Mouse (Mus musculus) forebrain, embryonic 16.5 days (tissue): ENCODE measurements at regions not wholly inside any gene's neighbourhood (a gene's known extent, or its start where the extent isn't known, plus 50 kb on each side); places are given as distances from the start of the nearest gene placed in this dataset.
A peak's percentile ranks its signal among the peaks of the same experiment; 100 is the strongest.
"Not testable (repeated sequence)": the region's sequence is repeated elsewhere in the genome, so short reads cannot be mapped to it uniquely, and the experiment has no call there.

Experiments used
- ATAC-seq: fragments of 200-750 bp; cut with Nextera tagmentation; 2 replicates; pipeline ENCODE4 v1.8.0; 2017; ENCODE audit warnings: mild to moderate bottlenecking, moderate library complexity
- H3K27ac ChIP-seq: fragments of 300-500 bp; sonication (generic); 2 replicates; pipeline ENCODE4 v1.5.1; 2014; ENCODE audit warnings: low read length, control low read depth
- H3K27me3 ChIP-seq: fragments of 300-500 bp; sonication (generic); replicated peaks from 2 replicates; pipeline ENCODE4 v1.6.1; 2014; ENCODE audit warnings: low read length; ENCODE audit not compliant: control insufficient read depth, insufficient read depth
- H3K36me3 ChIP-seq: fragments of 300-500 bp; sonication (generic); 2 replicates; pipeline ENCODE4 v1.6.1; 2014; ENCODE audit not compliant: control insufficient read depth, insufficient read depth
- H3K4me1 ChIP-seq: fragments of 300-500 bp; sonication (generic); replicated peaks from 2 replicates; pipeline ENCODE4 v1.6.1; 2014; ENCODE audit warnings: low read length; ENCODE audit not compliant: control insufficient read depth, insufficient read depth
- H3K4me2 ChIP-seq: fragments of 300-500 bp; sonication (generic); 2 replicates; pipeline ENCODE4 v1.6.1; 2014; ENCODE audit warnings: mild to moderate bottlenecking, low read length, control low read depth
- H3K4me3 ChIP-seq: fragments of 300-500 bp; sonication (generic); replicated peaks from 2 replicates; pipeline ENCODE4 v1.5.1; 2014; ENCODE audit warnings: mild to moderate bottlenecking, low read length, control low read depth
- H3K9ac ChIP-seq: fragments of 300-500 bp; sonication (generic); replicated peaks from 2 replicates; pipeline ENCODE4 v1.6.1; 2014; ENCODE audit warnings: low read depth, low read length, control low read depth
- H3K9me3 ChIP-seq: fragments of 300-500 bp; sonication (generic); 2 replicates; pipeline ENCODE4 v1.6.1; 2016; ENCODE audit warnings: low read length; ENCODE audit not compliant: control insufficient read depth
- WGBS: fragments of 180-500 bp; shearing (Covaris S2); extraction: QIAGEN DNeasy Blood & Tissue Kit; methylation state at CpG from one replicate; pipeline ENCODE4 v1.1.7; 2014; 5-methylcytosine and 5-hydroxymethylcytosine counted together

DNA sequence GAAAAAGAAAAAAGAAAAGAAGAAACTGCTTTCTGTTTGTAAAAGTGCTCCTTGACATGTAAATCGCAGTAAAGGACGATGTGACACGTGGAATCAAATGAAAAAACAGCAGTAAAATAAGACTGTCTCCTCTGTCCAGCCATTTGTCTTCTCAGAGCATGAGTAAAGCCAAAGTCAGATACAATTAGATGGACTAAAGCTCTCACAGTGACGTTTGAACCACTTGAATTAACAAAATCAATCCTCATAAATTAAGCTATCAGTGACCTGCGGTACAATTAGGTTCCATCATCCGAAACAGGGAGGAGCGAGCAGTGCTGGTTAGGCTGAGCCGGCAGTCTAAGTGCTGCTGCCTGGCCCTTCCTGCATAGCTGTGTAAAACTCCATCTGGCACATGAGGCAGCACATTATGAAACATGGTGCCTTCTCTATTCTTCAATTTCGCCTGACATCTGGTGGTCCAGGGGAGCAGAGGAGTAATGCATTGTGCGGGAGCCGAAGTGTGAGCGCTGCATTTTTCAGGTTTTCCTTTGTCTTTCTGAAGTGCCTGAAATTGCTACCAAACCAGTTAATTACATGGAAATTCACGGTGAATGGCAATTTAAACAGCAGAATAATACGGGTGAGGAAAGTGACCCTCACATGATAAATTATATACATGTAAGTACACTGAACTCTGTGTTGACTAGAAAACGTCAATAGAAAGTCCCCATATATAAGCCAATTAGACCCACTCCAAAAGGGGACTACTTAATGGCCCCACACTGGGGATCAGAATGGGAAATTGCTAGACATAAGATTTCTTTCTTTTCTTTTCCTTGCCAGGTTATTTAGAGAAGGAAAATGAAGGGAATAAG is 118.1 kb downstream of the Mmrn1 start:
- Histone ChIP-seq H3K4me1 (peaks cover 15% of the 10 kb centered on the region), H3K9me3 (no peaks in the 10 kb centered on the region), H3K27ac (peak overlapping the region; percentile 76), H3K4me3 (no peak overlapping the region), H3K4me2 (peak overlapping the region; percentile 30), H3K36me3 (no peaks in the 10 kb centered on the region), H3K9ac (peak overlapping the region; percentile 33), H3K27me3 (no peaks in the 10 kb centered on the region)
- ATAC-seq, result peak; percentile 96
- 14% methylated on average over 15 of the region's 15 CpGs for WGBS

DNA sequence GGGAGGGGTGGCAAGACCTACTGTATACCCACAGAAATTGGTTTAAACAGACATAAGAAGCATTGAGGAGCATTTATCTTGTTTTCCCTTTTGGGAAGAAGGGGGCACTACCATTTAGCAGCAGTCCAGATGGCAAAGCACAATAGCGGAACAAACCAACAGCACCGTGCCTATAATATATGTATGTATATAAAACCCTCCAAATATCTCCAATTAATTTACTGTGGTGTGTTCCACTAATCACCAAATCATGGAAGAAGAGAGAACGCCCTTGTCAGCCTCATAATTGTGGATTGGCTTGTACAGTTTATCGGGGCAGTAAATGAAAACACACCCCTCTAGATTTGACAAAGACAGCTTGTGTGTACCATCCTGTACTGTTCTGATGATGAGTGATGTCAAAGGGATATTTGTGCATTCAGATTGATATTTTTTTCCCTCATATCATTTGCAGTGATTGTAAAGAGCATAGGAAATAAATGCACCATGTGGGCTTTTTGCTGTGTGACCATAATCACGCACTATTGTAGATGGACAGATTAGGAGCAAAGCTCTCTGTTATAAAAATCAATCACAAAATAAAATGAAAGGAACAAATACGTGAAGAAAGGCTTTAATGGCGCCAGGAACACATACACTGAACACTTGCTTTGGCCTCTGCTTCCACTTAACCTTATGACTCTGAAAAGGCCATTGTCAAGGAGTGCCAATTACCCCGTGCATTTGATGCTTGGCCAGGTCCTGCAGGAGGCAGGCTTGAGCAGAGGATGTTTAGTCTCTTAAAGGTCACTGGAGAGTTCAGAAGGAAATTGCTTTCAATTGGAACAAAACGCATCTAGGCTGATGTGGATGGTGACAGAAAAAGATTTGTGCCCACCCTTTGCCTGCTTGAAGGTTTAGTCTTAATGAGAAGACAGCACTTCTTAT is 119.0 kb downstream of the Mmrn1 start:
- Histone ChIP-seq H3K9me3 (no peaks in the 10 kb centered on the region), H3K27ac (peak overlapping the region; percentile 76), H3K4me1 (peaks cover 15% of the 10 kb centered on the region), H3K36me3 (no peaks in the 10 kb centered on the region), H3K4me3 (no peak overlapping the region), H3K4me2 (0 out of 2 replicates have a peak overlapping the region, but pooled peaks have one; percentile 3), H3K9ac (no peak overlapping the region), H3K27me3 (no peaks in the 10 kb centered on the region)
- 15% methylated on average over 9 of the region's 9 CpGs for WGBS
- ATAC-seq, result peak; percentile 67

DNA sequence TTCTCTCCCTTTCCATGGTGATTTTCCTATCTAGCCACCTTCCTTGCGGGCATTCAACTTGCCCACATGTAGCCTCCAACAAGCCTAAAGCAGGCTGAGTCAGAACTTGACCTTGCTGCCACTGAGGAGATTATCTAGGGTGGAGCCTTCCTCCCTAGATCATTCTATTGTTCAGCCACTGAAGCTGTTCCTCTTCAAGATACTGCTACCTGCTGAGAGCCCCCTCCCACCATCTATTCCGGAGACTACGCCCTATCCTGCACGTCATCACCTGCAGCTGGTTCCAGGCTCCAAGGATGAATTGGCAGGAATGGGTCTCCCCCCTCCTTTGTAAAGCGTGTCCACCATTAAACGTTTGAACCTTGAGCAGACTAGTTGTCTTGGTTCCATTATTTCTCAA is 122.9 kb downstream of the Mmrn1 start:
- not testable (repeated sequence) for ATAC-seq, H3K27me3 ChIP-seq, H3K4me2 ChIP-seq, H3K9ac ChIP-seq, H3K4me3 ChIP-seq, H3K27ac ChIP-seq, H3K36me3 ChIP-seq, H3K9me3 ChIP-seq
- peaks cover 14% of the 10 kb centered on the region for H3K4me1 ChIP-seq
- 84% methylated on average over 6 of the region's 6 CpGs for WGBS

DNA sequence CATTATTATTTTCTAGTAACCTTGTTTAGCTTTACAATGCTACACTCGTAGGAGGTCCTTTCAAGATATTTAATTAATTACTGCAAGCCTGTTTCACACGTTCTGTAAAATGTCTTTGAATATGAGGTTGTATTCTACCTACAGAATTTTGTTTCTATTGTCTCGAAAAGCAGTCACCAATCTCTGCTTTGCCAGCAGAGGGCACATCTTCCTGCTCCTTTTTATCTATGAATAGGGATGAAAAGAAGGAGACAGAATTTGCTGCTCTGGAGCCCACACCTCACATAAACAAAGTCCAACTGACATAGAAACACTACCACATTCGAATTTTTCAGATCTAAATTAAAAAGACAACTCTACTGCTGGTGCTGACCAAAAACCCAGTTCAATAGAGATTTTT is 117.0 kb upstream of the Ccser1 start:
- Histone ChIP-seq H3K4me2 (no peak overlapping the region), H3K9me3 (no peaks in the 10 kb centered on the region), H3K27ac (no peak overlapping the region), H3K27me3 (no peaks in the 10 kb centered on the region), H3K36me3 (no peaks in the 10 kb centered on the region), H3K9ac (no peak overlapping the region), H3K4me1 (peaks cover 17% of the 10 kb centered on the region), H3K4me3 (no peak overlapping the region)
- WGBS, result 29% methylated on average over 4 of the region's 4 CpGs
- no peak for ATAC-seq

DNA sequence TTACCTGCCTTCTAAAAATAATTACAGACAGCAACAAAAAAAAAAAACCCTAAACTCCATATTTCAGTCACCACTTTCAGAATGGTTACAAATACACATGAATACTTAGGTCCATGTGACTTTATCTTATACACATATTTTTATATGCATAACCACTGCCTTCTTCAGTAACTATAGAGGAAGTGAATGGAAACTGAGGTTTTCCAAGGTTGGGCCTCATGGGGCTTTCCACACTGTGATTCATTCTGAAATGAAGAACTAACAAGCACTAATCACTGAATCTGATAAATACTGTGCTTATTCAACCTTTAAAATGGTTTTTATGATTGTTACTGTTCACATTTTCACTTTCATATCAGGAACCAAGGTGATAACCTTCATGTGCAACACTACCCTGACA is 114.4 kb upstream of the Ccser1 start:
- H3K4me3 ChIP-seq, result no peak overlapping the region
- ATAC-seq, result no peak
- H3K27ac ChIP-seq, result no peak overlapping the region
- H3K4me2 ChIP-seq, result no peak overlapping the region
- H3K27me3 ChIP-seq, result no peaks in the 10 kb centered on the region
- H3K9me3 ChIP-seq, result no peaks in the 10 kb centered on the region
- no peak overlapping the region for H3K9ac ChIP-seq
- H3K4me1 ChIP-seq, result peaks cover 20% of the 10 kb centered on the region
- H3K36me3 ChIP-seq, result no peaks in the 10 kb centered on the region

DNA sequence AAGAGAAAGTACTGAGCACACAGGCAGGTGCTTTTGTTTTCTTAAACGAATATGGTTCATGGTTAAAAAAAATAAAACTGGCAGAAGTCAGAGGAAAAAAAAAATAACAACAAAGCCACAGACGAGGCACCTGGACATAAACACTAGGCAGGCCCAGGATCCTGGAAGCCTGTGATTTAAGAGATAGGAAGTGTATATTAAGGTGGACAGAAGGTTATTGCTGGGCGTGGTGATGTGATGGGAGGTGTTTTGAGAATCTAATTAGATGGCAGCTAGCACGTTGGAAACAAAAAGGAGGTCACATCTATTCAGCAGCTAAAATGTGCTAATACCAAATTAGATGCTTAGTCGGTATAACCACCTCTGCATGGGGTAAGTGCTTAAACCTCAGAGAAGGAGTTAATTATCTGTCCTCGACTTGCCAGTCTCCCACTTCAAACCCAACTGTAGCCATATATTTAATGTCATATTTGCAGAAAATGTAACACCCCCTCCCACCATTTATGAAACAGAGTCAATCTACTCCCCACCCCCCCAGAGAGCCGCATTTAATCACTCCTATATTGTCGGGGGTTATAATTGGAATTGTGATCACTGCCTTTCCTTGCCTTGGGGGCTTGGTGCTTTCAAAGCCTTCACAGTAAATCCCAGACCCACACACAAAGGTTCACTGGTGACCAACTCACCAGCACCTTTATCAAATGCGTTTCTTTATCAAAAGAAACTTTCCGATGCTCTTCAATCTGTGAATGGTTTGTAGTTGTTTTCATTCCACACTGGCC is 113.4 kb upstream of the Ccser1 start:
- Histone ChIP-seq H3K9ac (no peak overlapping the region), H3K4me2 (no peak overlapping the region)

DNA sequence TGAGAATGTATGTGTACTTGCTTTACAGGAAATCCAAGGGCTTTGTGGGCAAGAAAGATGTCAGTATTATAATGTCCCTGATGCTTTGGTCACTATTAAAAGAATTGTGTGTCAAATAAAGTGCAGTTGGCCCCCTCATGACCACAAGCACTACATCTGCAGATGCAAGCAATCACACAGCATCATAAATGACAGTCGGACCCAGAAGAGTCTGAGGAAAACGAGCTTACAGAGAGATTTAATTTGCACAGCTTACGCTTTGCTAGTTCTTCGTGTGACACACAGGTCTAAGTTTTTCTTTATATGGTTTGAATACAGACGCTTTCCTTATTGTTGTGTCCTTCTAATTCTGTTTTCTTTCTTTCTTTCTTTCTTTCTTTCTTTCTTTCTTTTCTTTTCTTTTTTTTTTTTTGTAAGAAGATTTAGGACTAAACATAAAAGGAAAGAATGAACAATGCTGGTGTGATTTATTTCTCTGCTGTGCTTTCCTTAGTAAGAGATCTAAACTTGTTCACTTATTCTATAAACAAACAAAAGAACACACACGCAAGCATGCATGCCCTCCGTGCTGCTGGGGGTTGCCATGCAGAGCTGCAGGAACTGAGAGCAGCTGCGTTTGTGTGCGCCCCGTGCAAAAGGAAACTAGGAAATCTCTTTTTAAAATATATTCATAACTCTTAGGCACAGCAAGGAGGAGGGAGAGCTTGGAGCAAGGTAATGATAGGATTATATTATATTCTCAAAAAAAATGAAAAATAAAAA is 112.6 kb upstream of the Ccser1 start:
- Histone ChIP-seq H3K4me2 (peak overlapping the region; percentile 35), H3K27me3 (no peaks in the 10 kb centered on the region), H3K27ac (no peak overlapping the region), H3K9ac (no peak overlapping the region; the same call in none of the 2 replicates), H3K36me3 (no peaks in the 10 kb centered on the region), H3K9me3 (no peaks in the 10 kb centered on the region), H3K4me1 (peaks cover 20% of the 10 kb centered on the region), H3K4me3 (no peak overlapping the region)
- peak; percentile 71 for ATAC-seq
- WGBS, result 7% methylated on average over 10 of the region's 10 CpGs

More for the DNA sequence above, 113.4 kb upstream of the Ccser1 start:
- no peaks in the 10 kb centered on the region for H3K9me3 ChIP-seq
- ATAC-seq, result peak; percentile 47
- H3K4me1 ChIP-seq, result peaks cover 20% of the 10 kb centered on the region
- H3K4me3 ChIP-seq, result no peak overlapping the region
- WGBS, result 5% methylated on average over 10 of the region's 10 CpGs
- no peaks in the 10 kb centered on the region for H3K36me3 ChIP-seq
- no peak overlapping the region for H3K27ac ChIP-seq
- H3K27me3 ChIP-seq, result no peaks in the 10 kb centered on the region

DNA sequence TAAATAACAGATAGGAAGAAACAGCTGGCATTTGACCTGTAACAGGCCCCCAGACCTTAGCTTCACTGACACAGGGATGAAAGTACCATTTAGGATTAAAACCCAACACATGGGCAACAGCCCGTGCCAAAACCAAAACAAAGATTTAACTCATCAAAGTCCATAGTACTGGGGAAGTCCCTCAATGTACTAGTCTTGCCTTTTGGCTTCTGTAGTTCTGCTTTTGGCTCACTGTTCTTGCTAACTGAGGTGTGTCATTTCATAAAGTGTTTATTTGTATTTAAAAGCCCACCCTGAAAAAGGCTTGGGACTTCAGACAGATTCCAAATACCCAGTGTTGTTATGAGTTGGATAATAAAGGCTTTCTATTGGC is 112.0 kb upstream of the Ccser1 start:
- no peak overlapping the region for H3K4me3 ChIP-seq
- WGBS, result 4% methylated on average over 1 of the region's 1 CpGs
- no peak overlapping the region for H3K9ac ChIP-seq
- no peaks in the 10 kb centered on the region for H3K27me3 ChIP-seq
- no peaks in the 10 kb centered on the region for H3K9me3 ChIP-seq
- H3K4me1 ChIP-seq, result peaks cover 20% of the 10 kb centered on the region
- H3K27ac ChIP-seq, result no peak overlapping the region
- peak; percentile 43; the same call in 1 of the 2 replicates for ATAC-seq
- no peak overlapping the region for H3K4me2 ChIP-seq
- no peaks in the 10 kb centered on the region for H3K36me3 ChIP-seq
